Mouse (Mus musculus): Measurements from ENCODE around the gene Krt7. TPM values are rescaled to one million over a fixed set of nuclear protein-coding genes. Genes with fewer than 3 reads are reported as not detected.

The Krt7 gene
- polyA plus RNA-seq, 1 experiment from 2014 or later: 108 TPM

DNA sequence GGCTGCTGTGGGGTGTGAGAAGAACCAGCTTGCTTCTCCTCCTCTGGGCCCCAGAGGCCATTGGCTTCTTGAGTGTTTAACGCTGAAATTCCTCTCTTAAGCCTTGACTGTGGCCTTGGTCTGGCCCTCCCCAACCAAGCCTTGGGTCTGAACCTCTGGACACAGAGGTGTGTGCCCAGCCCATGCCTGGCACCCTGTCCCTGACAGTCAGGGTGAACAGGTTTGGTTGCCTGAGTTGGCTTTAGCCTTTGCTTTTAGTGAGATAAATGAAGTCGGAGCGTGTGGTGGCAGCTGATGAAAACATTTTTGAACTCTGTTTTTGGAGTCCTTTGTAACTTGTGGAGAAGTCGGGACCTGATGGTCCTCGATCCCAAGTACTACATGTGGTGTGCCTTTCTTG is 20.6 kb upstream of the Krt7 start:
- no peak for ATAC-seq (ENCODE audit: insufficient read depth)
- no peak for TF ChIP-seq CTCF (IDR thresholded peaks at IDR 0.05; ENCODE audit: low read depth)
- 75% methylated on average over 5 of the region's 5 CpGs for WGBS
- Histone ChIP-seq H3K4me1 (ENCODE audit: insufficient read depth) (no peaks in the 10 kb centered on the region), H3K4me2 (no peak overlapping the region), H3K9me3 (ENCODE audit: low read depth, low read length) (no peaks in the 10 kb centered on the region), H3K27me3 (ENCODE audit: insufficient read depth, low read length) (no peaks in the 10 kb centered on the region), H3K4me3 (ENCODE audit: low read depth, low read length) (no peak overlapping the region), H3K36me3 (ENCODE audit: insufficient read depth) (no peaks in the 10 kb centered on the region), H3K27ac (ENCODE audit: low read depth) (no peak overlapping the region), H3K9ac (no peak overlapping the region)
- no peak for DNase-seq

DNA sequence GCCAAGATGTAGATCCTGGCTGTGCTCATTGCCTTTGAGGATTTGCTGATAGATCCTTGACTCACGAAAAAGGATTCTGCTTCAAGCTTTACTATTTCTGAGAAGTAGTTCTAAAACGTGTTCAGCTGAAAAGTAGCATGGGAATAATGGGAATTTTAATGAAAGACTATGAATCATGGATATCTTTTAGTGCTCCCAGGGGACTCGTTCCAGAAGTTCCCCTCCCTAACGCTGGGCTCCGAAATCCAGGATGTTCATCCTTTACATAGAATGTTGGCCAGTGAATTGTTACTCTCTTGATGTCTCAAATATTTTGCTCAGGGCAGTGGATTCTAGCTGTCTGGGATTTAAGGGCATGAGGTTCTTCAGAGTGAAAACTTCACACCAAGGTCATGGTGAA is 18.6 kb upstream of the Krt7 start:
- Histone ChIP-seq H3K4me2 (no peak overlapping the region), H3K9ac (no peak overlapping the region), H3K4me3 (ENCODE audit: low read depth, low read length) (no peak overlapping the region), H3K4me1 (ENCODE audit: insufficient read depth) (no peaks in the 10 kb centered on the region), H3K9me3 (ENCODE audit: low read depth, low read length) (no peaks in the 10 kb centered on the region), H3K36me3 (ENCODE audit: insufficient read depth) (no peaks in the 10 kb centered on the region), H3K27me3 (ENCODE audit: insufficient read depth, low read length) (no peaks in the 10 kb centered on the region), H3K27ac (ENCODE audit: low read depth) (no peak overlapping the region)
- ATAC-seq (ENCODE audit: insufficient read depth): no peak
- 80% methylated on average over 5 of the region's 5 CpGs for WGBS
- TF ChIP-seq CTCF (IDR thresholded peaks at IDR 0.05; ENCODE audit: low read depth): no peak
- DNase-seq: no peak

DNA sequence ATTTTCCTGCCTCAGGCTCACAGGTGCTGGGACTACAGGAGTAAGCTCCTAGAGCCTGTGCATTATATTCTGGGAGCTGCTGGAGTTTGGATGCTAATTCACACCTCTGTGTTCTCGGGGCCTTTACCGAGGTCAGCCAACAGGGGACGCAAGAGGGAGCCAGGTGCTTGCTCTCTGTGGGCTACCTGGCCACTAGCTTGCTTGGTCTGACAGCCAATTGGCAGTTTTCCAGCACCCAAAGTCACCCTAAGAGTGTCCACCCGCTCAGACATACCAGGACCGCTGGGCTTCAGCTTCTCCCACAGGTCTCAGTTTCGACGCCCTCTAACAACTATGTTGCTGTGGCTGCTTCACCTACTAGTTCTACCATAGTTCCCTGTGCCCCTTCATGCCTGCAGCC is 15.9 kb upstream of the Krt7 start:
- Histone ChIP-seq H3K4me2 (no peak overlapping the region), H3K4me3 (ENCODE audit: low read depth, low read length) (no peak overlapping the region), H3K27ac (ENCODE audit: low read depth) (no peak overlapping the region), H3K27me3 (ENCODE audit: insufficient read depth, low read length) (no peaks in the 10 kb centered on the region), H3K9ac (no peak overlapping the region), H3K9me3 (ENCODE audit: low read depth, low read length) (no peaks in the 10 kb centered on the region), H3K4me1 (ENCODE audit: insufficient read depth) (no peaks in the 10 kb centered on the region), H3K36me3 (ENCODE audit: insufficient read depth) (no peaks in the 10 kb centered on the region)
- TF ChIP-seq CTCF (IDR thresholded peaks at IDR 0.05; ENCODE audit: low read depth): peak; percentile 38
- 57% methylated on average over 7 of the region's 7 CpGs for WGBS
- no peak for ATAC-seq (ENCODE audit: insufficient read depth)
- DNase-seq: no peak

DNA sequence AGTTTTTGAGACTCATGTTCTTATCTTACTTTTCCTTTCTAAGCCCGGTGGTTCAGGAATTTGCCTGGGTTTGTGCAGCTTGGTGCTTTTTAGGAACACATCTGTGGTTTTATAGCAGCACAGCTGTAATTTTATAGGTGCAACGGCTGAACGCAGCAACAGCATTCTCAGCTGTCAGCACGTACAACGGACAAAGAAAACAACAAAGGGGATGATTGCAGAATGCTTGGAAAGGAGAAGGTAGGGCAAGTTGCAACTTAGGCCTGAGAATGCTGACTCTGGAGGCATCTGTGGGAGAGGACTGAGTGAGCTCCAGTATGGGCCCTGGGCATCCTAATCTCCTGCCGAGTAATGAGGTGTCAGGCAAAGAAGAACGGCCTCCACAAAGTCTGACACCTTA is 14.4 kb upstream of the Krt7 start:
- Histone ChIP-seq H3K9me3 (ENCODE audit: low read depth, low read length) (no peaks in the 10 kb centered on the region), H3K4me2 (no peak overlapping the region), H3K27me3 (ENCODE audit: insufficient read depth, low read length) (no peaks in the 10 kb centered on the region), H3K9ac (no peak overlapping the region), H3K27ac (ENCODE audit: low read depth) (no peak overlapping the region), H3K4me1 (ENCODE audit: insufficient read depth) (no peaks in the 10 kb centered on the region), H3K4me3 (ENCODE audit: low read depth, low read length) (no peak overlapping the region), H3K36me3 (ENCODE audit: insufficient read depth) (no peaks in the 10 kb centered on the region)
- DNase-seq (no peak), ATAC-seq (ENCODE audit: insufficient read depth) (no peak)
- 39% methylated on average over 7 of the region's 7 CpGs for WGBS
- no peak for TF ChIP-seq CTCF (IDR thresholded peaks at IDR 0.05; ENCODE audit: low read depth)

- WGBS: 67% methylated on average over 3 of the region's 3 CpGs
- Histone ChIP-seq H3K27me3 (ENCODE audit: insufficient read depth, low read length) (no peaks in the 10 kb centered on the region), H3K36me3 (ENCODE audit: insufficient read depth) (no peaks in the 10 kb centered on the region), H3K4me1 (ENCODE audit: insufficient read depth) (no peaks in the 10 kb centered on the region), H3K9ac (no peak overlapping the region), H3K4me3 (ENCODE audit: low read depth, low read length) (no peak overlapping the region), H3K27ac (ENCODE audit: low read depth) (no peak overlapping the region), H3K9me3 (ENCODE audit: low read depth, low read length) (no peaks in the 10 kb centered on the region), H3K4me2 (no peak overlapping the region)
- no peak for DNase-seq
- TF ChIP-seq CTCF (IDR thresholded peaks at IDR 0.05; ENCODE audit: low read depth): no peak
- no peak for ATAC-seq (ENCODE audit: insufficient read depth)
Observed at GRCm38 (mm10) chr15:101396921-101397320, 13.9 kb upstream of the Krt7 start.

DNA sequence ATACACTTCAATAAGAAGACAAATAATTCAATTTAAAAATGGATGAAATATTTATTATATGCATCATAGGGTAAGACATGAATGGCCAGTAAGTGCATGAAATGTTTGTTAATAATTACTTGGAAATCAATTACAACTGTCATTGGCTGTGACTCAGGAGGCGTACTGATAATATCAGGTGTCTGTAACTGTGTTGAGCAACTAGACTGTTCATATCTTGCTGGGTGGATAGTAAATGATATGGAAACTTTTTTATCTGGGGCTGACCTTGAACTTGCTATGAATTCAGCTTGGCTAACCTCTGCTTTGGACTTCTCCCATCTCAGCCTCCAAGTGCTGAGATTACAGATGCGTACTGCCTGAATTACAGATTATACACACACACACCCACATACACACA is 13.2 kb upstream of the Krt7 start:
- Histone ChIP-seq H3K4me3 (ENCODE audit: low read depth, low read length) (no peak overlapping the region), H3K27me3 (ENCODE audit: insufficient read depth, low read length) (no peaks in the 10 kb centered on the region), H3K4me1 (ENCODE audit: insufficient read depth) (no peaks in the 10 kb centered on the region), H3K27ac (ENCODE audit: low read depth) (no peak overlapping the region), H3K9me3 (ENCODE audit: low read depth, low read length) (no peaks in the 10 kb centered on the region), H3K4me2 (no peak overlapping the region), H3K36me3 (ENCODE audit: insufficient read depth) (no peaks in the 10 kb centered on the region), H3K9ac (no peak overlapping the region)
- 75% methylated on average over 2 of the region's 2 CpGs for WGBS
- DNase-seq (no peak), ATAC-seq (ENCODE audit: insufficient read depth) (no peak)
- no peak for TF ChIP-seq CTCF (IDR thresholded peaks at IDR 0.05; ENCODE audit: low read depth)

- Histone ChIP-seq H3K9me3 (ENCODE audit: low read depth, low read length) (no peaks in the 10 kb centered on the region), H3K27me3 (ENCODE audit: insufficient read depth, low read length) (no peaks in the 10 kb centered on the region), H3K9ac (no peak overlapping the region), H3K36me3 (ENCODE audit: insufficient read depth) (no peaks in the 10 kb centered on the region), H3K27ac (ENCODE audit: low read depth) (no peak overlapping the region), H3K4me1 (ENCODE audit: insufficient read depth) (no peaks in the 10 kb centered on the region), H3K4me3 (ENCODE audit: low read depth, low read length) (no peak overlapping the region), H3K4me2 (no peak overlapping the region)
- no peak for DNase-seq
- WGBS: 75% methylated on average over 8 of the region's 8 CpGs
- no peak for TF ChIP-seq CTCF (IDR thresholded peaks at IDR 0.05; ENCODE audit: low read depth)
- ATAC-seq (ENCODE audit: insufficient read depth): no peak
Observed at GRCm38 (mm10) chr15:101398269-101398668, 12.6 kb upstream of the Krt7 start.

DNA sequence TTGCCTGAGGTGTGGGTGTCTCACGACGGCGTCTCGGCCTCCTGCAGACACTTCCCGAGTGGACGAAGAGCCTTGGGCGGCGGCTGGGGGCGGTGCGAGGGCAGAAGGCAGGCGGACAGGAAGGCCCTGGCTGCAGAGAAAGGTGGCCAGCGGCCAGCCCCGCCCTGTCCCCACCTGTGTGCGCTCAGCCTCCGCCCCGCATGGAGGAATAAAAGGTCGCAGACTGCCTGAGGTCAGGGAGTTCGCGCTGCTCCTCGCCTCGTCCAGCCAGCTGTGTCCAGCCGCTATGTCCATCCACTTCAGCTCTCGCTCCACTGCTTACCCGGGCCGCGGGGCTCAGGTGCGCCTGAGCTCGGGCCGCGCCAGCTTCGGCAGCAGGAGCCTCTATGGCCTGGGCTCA is 1.3 kb downstream of the Krt7 start:
- Histone ChIP-seq H3K4me2 (peak overlapping the region; percentile 58), H3K4me3 (ENCODE audit: low read depth, low read length) (peak overlapping the region; percentile 40), H3K4me1 (ENCODE audit: insufficient read depth) (peaks cover 7% of the 10 kb centered on the region; the same call in 1 of the 2 replicates), H3K27me3 (ENCODE audit: insufficient read depth, low read length) (peaks cover 8% of the 10 kb centered on the region; the same call in 1 of the 2 replicates), H3K9me3 (ENCODE audit: low read depth, low read length) (no peaks in the 10 kb centered on the region), H3K27ac (ENCODE audit: low read depth) (peak overlapping the region; percentile 85), H3K36me3 (ENCODE audit: insufficient read depth) (no peaks in the 10 kb centered on the region), H3K9ac (peak overlapping the region; percentile 53)
- ATAC-seq (ENCODE audit: insufficient read depth) (0 out of 2 replicates have a peak, but pooled peaks have one; percentile 30), DNase-seq (no peak)
- no peak for TF ChIP-seq CTCF (IDR thresholded peaks at IDR 0.05; ENCODE audit: low read depth)
- 14% methylated on average over 31 of the region's 31 CpGs for WGBS

All from lung, embryonic 14.5 days (tissue).